Mouse (Mus musculus) CH12.LX (cell line): Measurements from ENCODE around the gene Rnf115. TPM values are rescaled to one million over a fixed set of nuclear protein-coding genes. Genes with fewer than 3 reads are reported as not detected.
"Not testable (repeated sequence)": the region's sequence is repeated elsewhere in the genome, so short reads cannot be mapped to it uniquely, and the experiment has no call there.

ENCODE experiments used
- DNase-seq: peaks from one replicate; pipeline ENCODE4 v3.0.0-alpha.2; 2013; ENCODE audit errors: extremely low read depth
- H3K27ac ChIP-seq: 2 replicates; pipeline ENCODE4 v1.5.1; 2012; ENCODE audit warnings: low read depth, mild to moderate bottlenecking, control low read depth, moderate library complexity; ENCODE audit not compliant: insufficient read depth
- H3K27me3 ChIP-seq: replicated peaks from 2 replicates; pipeline ENCODE3; 2012; ENCODE audit warnings: inconsistent platforms
- H3K36me3 ChIP-seq, 2 experiments: replicated peaks in 1 of 2; 2 replicates each; pipeline versions ENCODE3 to v1.6.1; 2012; ENCODE audit warnings: inconsistent platforms in 1 of 2, low read length in 1 of 2, mild to moderate bottlenecking in 1 of 2, mixed read lengths in 1 of 2, moderate library complexity in 1 of 2; ENCODE audit not compliant: control insufficient read depth in 1 of 2, insufficient read depth in 1 of 2
- H3K4me1 ChIP-seq, 2 experiments: 2 replicates each; pipeline ENCODE4 v1.6.1; 2012; ENCODE audit warnings: inconsistent platforms in 1 of 2, moderate library complexity in 1 of 2; ENCODE audit not compliant: insufficient read depth in 2 of 2, control insufficient read depth in 1 of 2
- H3K4me2 ChIP-seq: 2 replicates; pipeline ENCODE4 v1.6.1; 2012; ENCODE audit warnings: low read depth, mild to moderate bottlenecking, control low read depth; ENCODE audit not compliant: poor library complexity, insufficient read depth, severe bottlenecking
- H3K4me3 ChIP-seq, 3 experiments: fragments of 150-350 bp in 1 of 3; sonication (generic) in 1 of 3; replicated peaks in 1 of 3; 2 replicates each; pipeline versions ENCODE3 to v1.5.1; 2011 to 2012; ENCODE audit warnings: low read depth in 2 of 3, low read length in 2 of 3, mild to moderate bottlenecking in 2 of 3, moderate library complexity in 2 of 3, control low read depth in 1 of 3, improper control_type of control experiment in 1 of 3, inconsistent platforms in 1 of 3, mixed read lengths in 1 of 3; ENCODE audit not compliant: poor library complexity in 1 of 3
- H3K79me2 ChIP-seq: replicated peaks from 2 replicates; pipeline ENCODE4 v1.6.1; 2012; ENCODE audit warnings: mild to moderate bottlenecking, moderate library complexity; ENCODE audit not compliant: control insufficient read depth, poor library complexity, insufficient read depth, severe bottlenecking; ENCODE audit errors: extremely low read depth
- H3K9ac ChIP-seq: 2 replicates; pipeline ENCODE4 v1.6.1; 2012; ENCODE audit warnings: low read depth, mild to moderate bottlenecking, control low read depth, moderate library complexity; ENCODE audit not compliant: insufficient read depth
- H3K9me3 ChIP-seq: replicated peaks from 2 replicates; pipeline ENCODE3; 2012; ENCODE audit warnings: low read length, inconsistent platforms, mixed read lengths
- BHLHE40 ChIP-seq: IDR thresholded peaks from 2 replicates; pipeline ENCODE4 v1.6.1; 2011; ENCODE audit warnings: mild to moderate bottlenecking, low read depth, low read length, improper control_type of control experiment
- CTCF ChIP-seq, 2 experiments: IDR thresholded peaks in 1 of 2; conservative IDR thresholded peaks in 1 of 2; 2 replicates each; pipeline ENCODE4 v1.5.1; 2011 to 2012; ENCODE audit warnings: low read depth in 2 of 2, low read length in 2 of 2, improper control_type of control experiment in 1 of 2, inconsistent platforms in 1 of 2, mild to moderate bottlenecking in 1 of 2, moderate library complexity in 1 of 2
- EP300 ChIP-seq: IDR thresholded peaks from 2 replicates; pipeline ENCODE4 v1.6.1; 2011; ENCODE audit warnings: low read length, improper control_type of control experiment
- ETS1 ChIP-seq: conservative IDR thresholded peaks from 2 replicates; pipeline ENCODE4 v1.6.1; 2012; ENCODE audit warnings: low read depth, mild to moderate bottlenecking, inconsistent platforms, low read length, improper control_type of control experiment, moderate library complexity
- IRF4 ChIP-seq: IDR thresholded peaks from 2 replicates; pipeline ENCODE4 v1.6.1; 2014; ENCODE audit warnings: low read depth, mild to moderate bottlenecking, inconsistent platforms, low read length, improper control_type of control experiment
- JUN ChIP-seq: IDR thresholded peaks from 2 replicates; pipeline ENCODE4 v1.6.1; 2011; ENCODE audit warnings: low read depth, mild to moderate bottlenecking, low read length, improper control_type of control experiment, moderate library complexity; ENCODE audit not compliant: insufficient read depth
- KAT2A ChIP-seq: IDR thresholded peaks from 2 replicates; pipeline ENCODE4 v1.6.1; 2012; ENCODE audit warnings: low read length, improper control_type of control experiment, inconsistent platforms; ENCODE audit not compliant: insufficient replicate concordance
- MAX ChIP-seq: IDR thresholded peaks from 2 replicates; pipeline ENCODE4 v1.6.1; 2011; ENCODE audit warnings: low read length, improper control_type of control experiment
- MEF2A ChIP-seq: IDR thresholded peaks from 2 replicates; pipeline ENCODE4 v1.6.1; 2014; ENCODE audit warnings: low read depth, mild to moderate bottlenecking, inconsistent platforms, low read length, improper control_type of control experiment, borderline replicate concordance
- MYC ChIP-seq: IDR thresholded peaks from 2 replicates; pipeline ENCODE4 v1.6.1; 2011; ENCODE audit warnings: low read depth, mild to moderate bottlenecking, improper control_type of control experiment, low read length
- NELFE ChIP-seq: IDR thresholded peaks from 2 replicates; pipeline ENCODE4 v1.6.1; 2011; ENCODE audit warnings: low read depth, low read length, improper control_type of control experiment
- NRF1 ChIP-seq: IDR thresholded peaks from 2 replicates; pipeline ENCODE4 v1.6.1; 2014; ENCODE audit warnings: low read depth, mild to moderate bottlenecking, inconsistent platforms, low read length, improper control_type of control experiment, moderate library complexity
- PAX5 ChIP-seq: IDR thresholded peaks from 2 replicates; pipeline ENCODE4 v1.6.1; 2012; ENCODE audit warnings: low read length, inconsistent platforms, mixed read lengths
- POLR2A ChIP-seq: IDR thresholded peaks from 2 replicates; pipeline ENCODE4 v1.6.1; 2011; ENCODE audit warnings: low read depth, mild to moderate bottlenecking, improper control_type of control experiment, low read length
- RAD21 ChIP-seq: IDR thresholded peaks from 2 replicates; pipeline ENCODE4 v1.6.1; 2011; ENCODE audit warnings: low read depth, mild to moderate bottlenecking, low read length, improper control_type of control experiment, moderate library complexity
- RCOR1 ChIP-seq: conservative IDR thresholded peaks from 2 replicates; pipeline ENCODE4 v1.6.1; 2012; ENCODE audit warnings: low read depth, mild to moderate bottlenecking, inconsistent platforms, low read length, improper control_type of control experiment
- SMC3 ChIP-seq: IDR thresholded peaks from 2 replicates; pipeline ENCODE4 v1.6.1; 2011; ENCODE audit warnings: low read depth, low read length, improper control_type of control experiment
- UBTF ChIP-seq: IDR thresholded peaks from 2 replicates; pipeline ENCODE4 v1.6.1; 2012; ENCODE audit warnings: low read depth, mild to moderate bottlenecking, inconsistent platforms, low read length, improper control_type of control experiment, moderate library complexity
- ZC3H11A ChIP-seq: IDR thresholded peaks from 2 replicates; pipeline ENCODE4 v1.6.1; 2012; ENCODE audit warnings: low read depth, mild to moderate bottlenecking, inconsistent platforms, low read length, improper control_type of control experiment
- ZMIZ1 ChIP-seq: IDR thresholded peaks from 2 replicates; pipeline ENCODE4 v1.6.1; 2012; ENCODE audit warnings: low read depth, mild to moderate bottlenecking, inconsistent platforms, low read length, improper control_type of control experiment
- ZNF384 ChIP-seq: IDR thresholded peaks from 2 replicates; pipeline ENCODE4 v1.6.1; 2012; ENCODE audit warnings: low read depth, low read length, improper control_type of control experiment, inconsistent platforms
- dilution Hi-C: fragments of 300-500 bp; cut with MboI; formaldehyde crosslinking; loops from 2 replicates; pipeline ENCODE4 v1.14.3; 2020; ENCODE audit warnings: low sequenced_read_pairs; ENCODE audit not compliant: extremely low pct_unique_long_range_greater_than_20kb, extremely low pct_ligation_motif_present
- in situ Hi-C: fragments of 300-500 bp; cut with MboI; formaldehyde crosslinking; loops from 3 replicates; pipeline ENCODE4 v1.14.3; 2019; ENCODE audit warnings: low sequenced_read_pairs, low pct_ligation_motif_present, low pct_unique_long_range_greater_than_20kb, mixed read lengths
- polyA plus RNA-seq: library from polyadenylated mRNA; unstranded; fragments of >175 nt; gene quantifications from 2 replicates; pipeline ENCODE4 v1.2.1, GENCODE M21; 2012; ENCODE audit warnings: low read depth; ENCODE audit not compliant: insufficient read length
- total RNA-seq, 2 experiments: library from RNA; depleted of rRNA; stranded (reverse); fragments of 300-350 nt in 1 of 2; fragments of >200 nt in 1 of 2; gene quantifications; 2 replicates each; pipeline ENCODE4 v1.2.3; 2012 to 2014

The Rnf115 gene
- total and polyA plus RNA-seq, 3 experiments = 25.8 to 79.3 (median 64.7) TPM

GRCm38 (mm10) chr3:96740279-96740678 is 12.8 kb downstream of the Rnf115 start:
- peaks cover 15% of the 10 kb centered on the region; the same call in 1 of the 2 replicates for H3K79me2 ChIP-seq
- H3K27ac ChIP-seq, DNase-seq, H3K9ac ChIP-seq, H3K27me3 ChIP-seq, dilution Hi-C loops, H3K4me2 ChIP-seq, H3K4me3 ChIP-seq, in situ Hi-C loops, H3K9me3 ChIP-seq: not testable (repeated sequence)
- peaks cover 0 to 28% of the 10 kb centered on the region in 2 experiments for H3K36me3 ChIP-seq
- H3K4me1 ChIP-seq = peaks cover 0 to 25% of the 10 kb centered on the region in 2 experiments; a peak in 2 of 4 replicates
- TF ChIP-seq RAD21 = peak; percentile 28
- TF ChIP-seq CTCF (conservative IDR thresholded peaks at IDR 0.05 in 1 of 2, IDR thresholded peaks at IDR 0.05 in 1 of 2; ENCODE audit: low read depth in 2 of 2, low read length in 2 of 2) = peak in 1 of 2 experiments; percentile 46; a peak in 2 of 4 replicates
- peak; percentile 77; the same call in 1 of the 2 replicates for TF ChIP-seq MYC
- TF ChIP-seq SMC3 = 0 out of 2 replicates have a peak, but pooled peaks have one; percentile 6

- H3K27me3 ChIP-seq = no peaks in the 10 kb centered on the region
- no peak overlapping the region for H3K4me2 ChIP-seq
- dilution Hi-C loops = no loop called here
- in situ Hi-C loops = no loop called here
- H3K4me3 ChIP-seq = no peak overlapping the region
- peaks cover 7% of the 10 kb centered on the region; the same call in 1 of the 2 replicates for H3K79me2 ChIP-seq
- H3K9ac ChIP-seq = no peak overlapping the region
- H3K36me3 ChIP-seq = peaks cover 0 to 33% of the 10 kb centered on the region in 2 experiments
- no peak for DNase-seq
- no peaks in the 10 kb centered on the region for H3K9me3 ChIP-seq
- no peak overlapping the region for H3K27ac ChIP-seq
- peaks cover 0 to 3% of the 10 kb centered on the region in 2 experiments; a peak in 1 of 4 replicates for H3K4me1 ChIP-seq
- TF ChIP-seq MAX (no peak), EP300 (no peak), RAD21 (no peak), JUN (no peak), MEF2A (no peak), MYC (no peak), ZC3H11A (no peak), ZNF384 (no peak), NRF1 (no peak), ZMIZ1 (no peak), IRF4 (no peak)
Observed at GRCm38 (mm10) chr3:96744348-96744747, 16.9 kb downstream of the Rnf115 start.

GRCm38 (mm10) chr3:96746829-96747228 is 19.4 kb downstream of the Rnf115 start:
- Histone ChIP-seq H3K9me3 (no peaks in the 10 kb centered on the region), H3K4me3 (no peak overlapping the region), H3K27ac (no peak overlapping the region), H3K79me2 (peaks cover 9% of the 10 kb centered on the region; the same call in 1 of the 2 replicates), H3K4me2 (no peak overlapping the region), H3K27me3 (no peaks in the 10 kb centered on the region), H3K36me3 (peaks cover 0 to 31% of the 10 kb centered on the region in 2 experiments), H3K9ac (no peak overlapping the region), H3K4me1 (no peaks in the 10 kb centered on the region)
- no peak for TF ChIP-seq RAD21
- TF ChIP-seq ZNF384 = no peak
- TF ChIP-seq PAX5 = no peak
- no peak for TF ChIP-seq ETS1
- no peak for TF ChIP-seq NELFE
- no peak for TF ChIP-seq NRF1
- no peak for TF ChIP-seq POLR2A
- no peak for TF ChIP-seq RCOR1
- no peak for TF ChIP-seq BHLHE40
- TF ChIP-seq KAT2A = no peak
- no peak for TF ChIP-seq UBTF
- dilution Hi-C loops = no loop called here
- in situ Hi-C loops = no loop called here
- no peak for DNase-seq
